Mouse (Mus musculus) olfactory bulb, adult 2 months (tissue): Measurements from ENCODE around the gene Prpf31. TPM values are rescaled to one million over a fixed set of nuclear protein-coding genes. Genes with fewer than 3 reads are reported as not detected.

Experiments used
- H3K27ac ChIP-seq: fragments of 200-500 bp; 2 replicates; pipeline ENCODE4 v1.5.1; 2012; ENCODE audit warnings: low read depth, low read length; ENCODE audit not compliant: insufficient read depth
- H3K4me1 ChIP-seq: fragments of 200-500 bp; 2 replicates; pipeline ENCODE4 v1.6.1; 2012; ENCODE audit warnings: low read length; ENCODE audit not compliant: control insufficient read depth, insufficient read depth
- H3K4me3 ChIP-seq: fragments of 200-500 bp; 2 replicates; pipeline ENCODE4 v1.5.1; 2012; ENCODE audit warnings: mild to moderate bottlenecking, low read depth, low read length, moderate library complexity; ENCODE audit not compliant: insufficient read depth
- CTCF ChIP-seq: fragments of 200-500 bp; IDR thresholded peaks from 2 replicates; pipeline ENCODE4 v1.5.1; 2012; ENCODE audit warnings: low read depth, mild to moderate bottlenecking, low read length, moderate library complexity; ENCODE audit not compliant: insufficient read depth
- POLR2A ChIP-seq: fragments of 200-500 bp; IDR thresholded peaks from 2 replicates; pipeline ENCODE4 v1.6.1; 2012; ENCODE audit warnings: mild to moderate bottlenecking, low read depth, low read length, moderate library complexity; ENCODE audit not compliant: insufficient read depth
- WGBS: fragments of 180-500 bp; shearing (Covaris S2); methylation state at CpG from one replicate; pipeline ENCODE4 v1.1.7; 2018; 5-methylcytosine and 5-hydroxymethylcytosine counted together
- polyA plus RNA-seq: library from polyadenylated mRNA; stranded (reverse); fragments of >200 nt; gene quantifications from 2 replicates; pipeline ENCODE4 v1.2.4, GENCODE M21; 2012; ENCODE audit warnings: low replicate concordance; ENCODE audit not compliant: missing spikeins, insufficient read depth, insufficient read length

Gene Prpf31
- polyA plus RNA-seq, 1 experiment = not detected

DNA sequence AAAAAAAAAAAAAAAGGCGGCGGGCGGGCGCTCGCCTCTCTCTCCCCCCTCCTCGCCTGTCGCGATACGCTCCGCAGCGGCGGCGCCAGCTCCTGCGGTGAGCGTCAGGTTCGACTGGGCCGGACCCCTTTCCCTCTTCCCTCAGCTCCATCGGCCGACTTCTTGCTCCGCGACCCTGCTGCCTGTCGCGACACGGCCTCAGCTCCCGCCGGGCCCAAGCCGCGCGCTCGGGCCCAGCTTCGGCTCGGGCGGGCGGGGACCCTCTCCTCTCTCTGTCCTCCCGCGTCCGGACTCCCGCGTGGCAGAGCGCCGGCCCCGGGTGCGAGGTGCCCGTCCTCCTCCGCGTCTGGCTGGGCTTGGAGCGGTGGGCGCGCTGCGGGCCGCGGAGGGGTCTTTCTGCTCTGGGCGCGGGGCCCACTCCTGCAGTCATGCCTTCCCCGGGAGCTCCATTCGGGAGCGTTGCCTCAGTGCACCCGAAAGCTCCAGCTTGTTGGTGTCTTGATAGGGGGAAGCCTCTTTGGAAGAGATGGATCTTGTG, 15.8 kb downstream of the Prpf31 start:
- under 1% methylated on average over 56 of the region's 58 CpGs for WGBS

DNA sequence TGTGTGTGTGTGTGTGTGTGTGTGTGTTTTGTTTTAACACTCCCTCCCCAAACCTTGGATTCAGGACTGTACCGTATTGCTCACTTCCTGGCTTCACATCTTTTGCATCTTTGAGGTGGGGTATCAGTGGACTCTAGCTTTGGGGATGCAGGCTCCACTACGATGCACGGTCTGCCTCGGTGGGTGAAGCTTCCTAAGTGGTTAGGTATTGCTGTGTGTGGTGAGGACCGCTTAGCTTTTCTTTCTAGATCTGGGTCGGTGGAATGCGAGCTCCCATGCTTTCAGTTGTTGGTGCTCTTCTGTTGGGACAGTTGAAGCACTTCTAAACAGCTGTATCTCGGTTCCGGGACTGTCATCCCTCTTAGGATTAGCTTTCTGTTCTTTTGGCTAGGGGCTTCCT, 16.4 kb downstream of the Prpf31 start:
- Histone ChIP-seq H3K27ac (no peak overlapping the region), H3K4me3 (peak overlapping the region; percentile 89), H3K4me1 (peaks cover 9% of the 10 kb centered on the region)
- TF ChIP-seq POLR2A (no peak), CTCF (no peak)
- WGBS = 3% methylated on average over 9 of the region's 9 CpGs

More for the DNA sequence above, 15.8 kb downstream of the Prpf31 start:
- TF ChIP-seq POLR2A (no peak; the same call in 1 of the 2 replicates), CTCF (no peak)
- H3K27ac ChIP-seq = peak overlapping the region; percentile 89
- H3K4me1 ChIP-seq = peaks cover 9% of the 10 kb centered on the region
- peak overlapping the region; percentile 89 for H3K4me3 ChIP-seq

DNA sequence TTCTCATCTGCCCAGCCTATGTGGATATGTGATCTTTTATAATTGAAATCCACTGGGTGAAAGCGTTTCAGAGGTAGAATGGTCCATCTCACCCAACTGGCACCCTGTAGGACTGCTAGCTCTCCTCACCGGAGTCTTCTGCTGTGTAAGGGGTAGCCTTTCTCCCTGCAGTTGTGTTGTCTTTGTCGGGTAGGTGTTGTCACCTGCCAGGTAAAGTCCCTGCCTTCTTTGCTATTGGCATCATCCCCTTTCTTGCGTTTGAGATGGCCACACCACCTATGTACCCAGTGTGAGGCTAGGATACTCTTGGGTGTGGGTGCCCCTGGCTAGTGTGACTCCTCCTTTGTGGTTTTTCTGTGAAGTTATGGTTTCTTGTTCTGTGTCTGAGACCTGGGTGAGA, 16.9 kb downstream of the Prpf31 start:
- Histone ChIP-seq H3K4me3 (peak overlapping the region; percentile 89), H3K4me1 (peaks cover 9% of the 10 kb centered on the region), H3K27ac (no peak overlapping the region)
- WGBS = 47% methylated on average over 4 of the region's 4 CpGs
- TF ChIP-seq CTCF = no peak
- TF ChIP-seq POLR2A = no peak

DNA sequence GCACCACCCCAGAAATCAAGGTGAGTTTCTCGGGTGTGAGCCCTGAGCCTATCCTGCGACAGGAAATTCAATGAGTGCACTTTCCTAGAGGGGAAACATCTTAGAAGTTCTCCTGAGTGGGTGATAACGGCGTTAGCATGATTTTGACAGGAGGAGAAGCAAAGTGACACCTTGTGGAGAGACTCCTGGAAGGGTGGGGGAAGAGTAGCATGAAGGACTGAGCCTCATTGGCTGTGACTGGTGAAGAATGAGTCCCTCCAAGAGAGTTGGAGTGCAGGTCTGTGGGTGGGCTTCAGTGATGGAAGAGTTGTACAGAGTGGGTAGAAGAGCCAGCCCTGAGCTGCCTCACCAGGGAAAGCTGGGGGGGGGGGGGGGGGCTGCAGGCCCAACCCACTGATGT, 27.2 kb downstream of the Prpf31 start:
- WGBS = 88% methylated on average over 4 of the region's 4 CpGs
- no peak overlapping the region for H3K4me3 ChIP-seq
- no peaks in the 10 kb centered on the region for H3K4me1 ChIP-seq
- H3K27ac ChIP-seq = no peak overlapping the region
- TF ChIP-seq CTCF = no peak
- TF ChIP-seq POLR2A = no peak

DNA sequence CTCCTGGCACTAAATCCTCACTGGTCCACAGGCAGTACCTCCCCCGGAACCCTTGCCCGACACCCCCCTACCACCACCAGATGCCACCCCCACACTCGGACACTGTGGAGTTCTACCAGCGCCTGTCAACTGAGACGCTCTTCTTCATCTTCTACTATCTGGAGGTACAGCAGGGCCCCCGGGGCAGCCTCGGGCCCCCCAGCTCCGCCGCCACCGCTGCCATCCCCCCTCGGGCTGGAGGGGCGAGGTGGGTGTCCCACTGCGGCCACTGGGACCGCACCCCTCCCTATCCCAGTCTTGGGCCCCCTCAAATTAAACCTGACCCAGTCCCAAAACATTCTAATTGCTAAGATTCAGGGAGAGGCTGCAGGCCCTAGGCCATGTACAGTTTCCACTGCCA, 28.8 kb downstream of the Prpf31 start:
- H3K4me1 ChIP-seq = peaks cover under 1% of the 10 kb centered on the region; the same call in 1 of the 2 replicates
- TF ChIP-seq POLR2A (no peak), CTCF (no peak)
- no peak overlapping the region for H3K27ac ChIP-seq
- H3K4me3 ChIP-seq = no peak overlapping the region
- WGBS = 90% methylated on average over 14 of the region's 14 CpGs

DNA sequence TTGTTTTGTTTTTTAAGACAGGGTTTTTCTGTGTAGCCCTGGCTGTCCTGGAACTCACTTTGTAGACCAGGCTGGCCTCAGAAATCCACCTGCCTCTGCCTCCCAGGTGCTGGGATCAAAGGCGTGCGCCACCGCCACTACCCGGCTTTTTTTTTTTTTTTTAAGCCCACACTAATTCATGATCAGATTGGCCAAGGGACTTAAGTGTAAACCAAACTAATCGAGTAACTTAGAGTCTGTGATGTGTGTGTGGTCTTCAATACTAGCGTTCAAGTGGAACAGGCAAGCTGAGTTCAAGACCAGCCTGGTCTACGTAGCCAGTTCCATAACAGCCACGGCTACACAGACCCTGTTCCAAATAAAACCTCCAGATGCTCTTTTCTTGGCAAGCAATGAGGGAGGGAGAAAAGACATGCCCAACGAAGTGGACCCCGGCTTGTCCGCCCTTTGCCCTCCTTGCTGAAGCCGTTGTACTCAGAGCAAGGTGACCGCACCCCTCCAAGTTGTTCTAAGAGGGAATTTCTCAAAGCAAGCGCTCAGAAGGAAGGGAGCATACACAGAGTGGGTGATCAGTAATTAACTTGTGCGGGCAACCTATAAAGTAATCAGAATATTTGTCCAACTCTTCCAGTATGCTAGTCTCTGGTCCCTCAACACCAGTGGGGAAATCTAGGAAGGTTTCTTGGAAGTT, 34.9 kb downstream of the Prpf31 start:
- Histone ChIP-seq H3K27ac (no peak overlapping the region), H3K4me1 (peaks cover 5% of the 10 kb centered on the region; the same call in 1 of the 2 replicates), H3K4me3 (peak overlapping the region; percentile 75)
- 20% methylated on average over 15 of the region's 15 CpGs for WGBS
- no peak for TF ChIP-seq CTCF
- no peak for TF ChIP-seq POLR2A

DNA sequence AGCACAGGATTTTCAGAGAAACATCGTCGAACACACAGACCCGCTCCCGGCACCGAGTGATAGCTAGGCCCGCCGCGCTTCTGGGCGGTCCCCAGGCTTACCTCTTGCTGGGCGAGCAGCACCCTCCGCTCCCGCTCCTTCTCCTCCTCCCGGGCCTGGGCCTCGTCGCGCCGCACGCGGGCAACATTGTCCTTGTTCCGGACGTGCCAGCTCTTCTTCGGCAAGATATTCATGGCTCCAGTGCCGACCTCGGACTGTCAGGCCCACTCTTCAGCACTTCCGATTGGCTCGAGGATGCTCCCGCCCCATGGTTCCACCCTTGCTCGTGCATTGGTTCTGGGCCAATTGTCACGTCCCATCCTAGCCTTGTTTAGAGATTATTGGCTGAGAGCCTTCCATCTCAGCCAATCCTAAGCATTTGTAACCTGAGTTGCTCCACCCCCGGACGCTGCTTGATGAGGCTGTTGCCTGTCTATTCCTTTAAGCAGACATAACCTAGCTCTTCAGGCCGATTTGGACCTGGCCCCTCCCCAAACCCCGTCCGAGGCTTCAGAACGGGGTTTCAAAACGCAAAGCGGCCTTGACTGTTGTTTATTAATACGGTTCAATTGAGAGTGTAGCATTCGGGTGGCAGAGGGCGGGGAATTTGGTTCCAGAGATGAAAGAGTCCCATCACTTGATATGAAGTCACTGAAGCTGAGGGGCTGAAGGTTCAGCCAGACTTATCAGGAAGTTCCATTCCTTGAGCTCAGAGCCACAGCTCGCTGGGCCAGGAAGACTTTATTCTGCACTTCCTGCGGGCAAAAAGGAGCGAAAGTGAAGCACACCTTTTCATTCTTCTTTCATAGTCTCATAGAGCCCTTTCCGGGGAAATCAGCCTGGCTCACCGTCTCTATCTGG, 35.7 kb downstream of the Prpf31 start, which contains the start of gene Leng1:
TSS of gene Leng1 (minus strand) at position 626 of the 900 bp plus-strand sequence.
- WGBS = 2% methylated on average over 45 of the region's 45 CpGs
- Histone ChIP-seq H3K4me3 (peak within 1 kb of the TSS; percentile 75), H3K4me1 (peaks cover 5% of the 10 kb centered on the region; the same call in 1 of the 2 replicates), H3K27ac (peak within 1 kb of the TSS; percentile 54)
- TF ChIP-seq CTCF (no peak), POLR2A (peak; percentile 61)

DNA sequence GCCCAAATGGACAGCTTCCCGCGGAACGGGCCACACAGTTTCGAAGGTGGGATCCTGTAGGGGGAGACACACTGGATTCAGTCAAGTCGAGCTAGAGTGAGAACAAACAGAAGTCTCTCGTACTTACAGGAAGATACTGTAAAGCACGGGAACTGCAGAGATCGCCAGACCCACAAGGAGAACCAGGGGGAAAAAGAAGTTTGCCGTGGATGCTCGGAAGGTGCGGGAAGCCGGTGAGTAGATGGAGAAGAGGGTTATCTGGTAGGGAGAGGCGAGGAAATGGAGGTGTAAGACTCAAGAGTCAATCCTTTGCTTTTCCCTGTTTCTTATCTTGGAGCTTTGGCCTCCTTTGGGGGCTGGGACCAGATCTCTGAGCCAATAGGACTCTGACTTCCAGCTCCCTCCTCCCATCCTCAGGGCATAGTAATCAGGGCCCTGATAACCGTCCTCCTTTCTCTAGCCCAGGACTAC, 37.2 kb downstream of the Prpf31 start:
- TF ChIP-seq POLR2A (no peak), CTCF (no peak)
- Histone ChIP-seq H3K27ac (no peak overlapping the region), H3K4me3 (no peak overlapping the region), H3K4me1 (peaks cover 5% of the 10 kb centered on the region; the same call in 1 of the 2 replicates)
- WGBS = 33% methylated on average over 14 of the region's 14 CpGs
